Mouse (Mus musculus) stomach, embryonic 14.5 days (tissue): ENCODE measurements around the gene Vmn1r45. TPM values are rescaled to one million over a fixed set of nuclear protein-coding genes. Genes with fewer than 3 reads are reported as not detected.
"Not testable (repeated sequence)": the region's sequence is repeated elsewhere in the genome, so short reads cannot be mapped to it uniquely, and the experiment has no call there.

Experiments
- ATAC-seq: fragments of 200-750 bp; cut with Nextera tagmentation; 2 replicates; pipeline ENCODE4 v1.8.0; 2017; ENCODE audit warnings: low read depth, moderate TSS enrichment; ENCODE audit not compliant: insufficient number of reproducible peaks, insufficient read depth, low FRiP score
- H3K27ac ChIP-seq: fragments of 300-500 bp; sonication (generic); 2 replicates; pipeline ENCODE4 v1.5.1; 2014; ENCODE audit warnings: mild to moderate bottlenecking, low read length, moderate library complexity, mixed read lengths
- H3K27me3 ChIP-seq: fragments of 300-500 bp; sonication (generic); 2 replicates; pipeline ENCODE4 v1.6.1; 2014; ENCODE audit warnings: low read length, control low read depth, mixed read lengths; ENCODE audit not compliant: control insufficient read depth, insufficient read depth
- H3K36me3 ChIP-seq: fragments of 300-500 bp; sonication (generic); 2 replicates; pipeline ENCODE4 v1.6.1; 2014; ENCODE audit warnings: mild to moderate bottlenecking, control low read depth, low read length, moderate library complexity, mixed read lengths; ENCODE audit not compliant: control insufficient read depth, insufficient read depth
- H3K4me1 ChIP-seq: fragments of 300-500 bp; sonication (generic); 2 replicates; pipeline ENCODE4 v1.6.1; 2014; ENCODE audit warnings: low read length, control low read depth, mixed read lengths; ENCODE audit not compliant: control insufficient read depth, insufficient read depth
- H3K4me2 ChIP-seq: fragments of 300-500 bp; sonication (generic); replicated peaks from 2 replicates; pipeline ENCODE4 v1.6.1; 2014; ENCODE audit warnings: low read depth, low read length, control low read depth
- H3K4me3 ChIP-seq: fragments of 300-500 bp; sonication (generic); 2 replicates; pipeline ENCODE4 v1.5.1; 2014; ENCODE audit warnings: low read depth, low read length, control low read depth
- H3K9ac ChIP-seq: fragments of 300-500 bp; sonication (generic); replicated peaks from 2 replicates; pipeline ENCODE4 v1.6.1; 2014; ENCODE audit warnings: low read depth, mild to moderate bottlenecking, control low read depth, low read length, moderate library complexity, mixed read lengths
- H3K9me3 ChIP-seq: fragments of 300-500 bp; sonication (generic); 2 replicates; pipeline ENCODE4 v1.6.1; 2016; ENCODE audit warnings: low read depth, low read length, control low read depth; ENCODE audit not compliant: control insufficient read depth
- WGBS: fragments of 180-500 bp; shearing (Covaris S2); extraction: QIAGEN DNeasy Blood & Tissue Kit; methylation state at CpG from one replicate; pipeline ENCODE4 v1.1.7; 2014; 5-methylcytosine and 5-hydroxymethylcytosine counted together
- polyA plus RNA-seq: library from polyadenylated mRNA; unstranded; fragments of >200 nt; fragmentation: Nextera tagmentation; extraction: Ambion mirVana; gene quantifications from 2 replicates; pipeline ENCODE4 v1.2.1, GENCODE M21; 2014

The Vmn1r45 gene
- not detected in 2 replicates for polyA plus RNA-seq

DNA sequence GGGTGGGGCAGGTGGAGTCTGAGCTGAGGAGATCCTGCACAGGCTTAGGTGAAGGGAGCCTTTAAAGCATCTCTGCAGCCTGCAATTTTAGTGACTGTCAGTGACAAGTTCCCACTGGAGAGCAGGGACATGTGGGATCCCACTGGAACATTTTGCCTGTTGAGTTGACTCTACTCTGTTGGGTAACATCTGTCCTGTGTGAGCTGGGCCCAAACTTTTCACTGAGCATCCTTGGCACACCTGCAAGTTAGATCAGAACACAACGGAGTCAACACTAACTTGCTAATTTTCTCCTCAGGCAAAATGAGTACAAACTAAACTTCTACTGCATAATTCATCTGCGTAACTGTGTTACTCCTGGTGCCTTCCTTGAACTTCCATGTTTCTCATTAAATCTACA, at the start of gene Vmn1r45:
Gene Vmn1r45, minus strand, starts transcription at position 101 of the 400 bp plus-strand sequence.
- WGBS, result 91% methylated on average over 2 of the region's 2 CpGs
- H3K27me3 ChIP-seq, H3K9ac ChIP-seq, ATAC-seq, H3K4me3 ChIP-seq, H3K4me2 ChIP-seq, H3K27ac ChIP-seq, H3K9me3 ChIP-seq, H3K36me3 ChIP-seq, H3K4me1 ChIP-seq: not testable (repeated sequence)

DNA sequence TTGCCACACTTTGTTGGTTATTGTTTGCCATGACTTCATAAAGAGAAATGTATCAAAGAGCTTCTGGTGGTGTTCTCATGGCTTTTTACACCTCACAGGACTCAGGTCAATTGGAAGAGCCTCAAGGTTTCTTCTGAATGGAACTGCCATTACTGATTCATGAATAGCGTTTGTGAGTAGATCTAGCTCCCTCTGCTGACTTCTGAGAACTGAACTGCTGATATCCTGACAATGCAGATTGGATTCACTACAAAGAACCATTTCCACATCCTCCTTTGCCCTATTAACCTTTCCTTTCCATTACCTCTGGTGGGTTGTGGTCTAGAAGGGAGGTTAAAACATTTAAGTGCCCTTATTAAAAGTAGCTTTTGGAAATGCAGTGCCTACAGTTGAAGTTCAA, 45.6 kb upstream of the Vmn1r45 start:
- Histone ChIP-seq H3K9me3 (no peaks in the 10 kb centered on the region), H3K27me3 (no peaks in the 10 kb centered on the region), H3K9ac (no peak overlapping the region), H3K27ac (no peak overlapping the region), H3K4me3 (no peak overlapping the region), H3K4me2 (no peak overlapping the region), H3K4me1 (no peaks in the 10 kb centered on the region), H3K36me3 (no peaks in the 10 kb centered on the region)
- 14% methylated on average over 1 of the region's 1 CpGs for WGBS
- no peak for ATAC-seq

DNA sequence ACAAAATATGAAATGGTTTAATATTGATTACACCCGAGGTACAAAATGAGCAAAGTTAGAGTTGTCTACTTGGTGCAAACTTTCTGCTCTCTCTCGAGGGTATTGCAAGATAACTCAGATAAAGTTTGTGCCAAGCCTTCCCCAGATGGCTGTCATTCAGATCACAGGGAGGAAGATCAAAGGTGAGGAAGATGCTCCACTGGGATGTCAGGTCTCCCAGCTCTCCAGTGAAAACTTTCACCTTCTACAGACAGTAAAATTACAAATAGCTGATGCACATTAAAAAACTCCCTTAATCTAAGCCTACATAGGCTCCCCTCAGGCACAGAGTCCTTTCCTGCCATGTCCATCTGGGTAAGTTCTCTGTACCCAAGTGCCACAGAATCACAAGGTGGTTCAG, 28.6 kb upstream of the Vmn1r45 start, which contains the start of gene Vmn1r46:
Gene Vmn1r46, plus strand, starts transcription at position 301 of the 400 bp plus-strand sequence.
- no peak within 1 kb of the TSS for H3K9ac ChIP-seq
- no peaks in the 10 kb centered on the region for H3K27me3 ChIP-seq
- H3K4me3 ChIP-seq, result no peak within 1 kb of the TSS
- H3K4me2 ChIP-seq, result no peak within 1 kb of the TSS
- 62% methylated on average over 2 of the region's 2 CpGs for WGBS
- ATAC-seq, result no peak
- no peaks in the 10 kb centered on the region for H3K36me3 ChIP-seq
- H3K27ac ChIP-seq, result no peak within 1 kb of the TSS
- no peaks in the 10 kb centered on the region for H3K4me1 ChIP-seq
- peaks cover 3% of the 10 kb centered on the region; the same call in 1 of the 2 replicates for H3K9me3 ChIP-seq

DNA sequence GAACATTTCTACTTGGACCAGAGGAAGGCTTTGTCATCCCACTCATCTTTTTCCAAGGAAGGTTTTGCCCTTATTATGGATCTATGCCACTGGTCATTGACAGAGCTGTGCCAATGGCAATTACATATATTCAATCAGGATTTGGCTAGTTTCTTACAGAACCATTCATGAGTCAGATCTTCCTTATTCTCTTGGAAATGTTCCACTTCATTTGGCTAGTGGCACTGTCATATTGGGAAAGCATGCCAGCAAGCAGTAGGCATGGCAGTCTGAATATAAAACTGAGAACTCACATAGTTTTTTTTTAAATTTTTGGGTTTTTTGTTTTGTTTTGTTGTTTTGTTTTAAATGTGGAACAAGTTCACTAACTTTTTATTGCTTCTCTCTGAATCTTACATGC, 25.9 kb upstream of the Vmn1r45 start:
- no peak overlapping the region for H3K4me2 ChIP-seq
- H3K27ac ChIP-seq, result no peak overlapping the region
- no peak overlapping the region for H3K4me3 ChIP-seq
- ATAC-seq, result no peak
- H3K36me3 ChIP-seq, result no peaks in the 10 kb centered on the region
- H3K4me1 ChIP-seq, result no peaks in the 10 kb centered on the region
- no peaks in the 10 kb centered on the region for H3K27me3 ChIP-seq
- H3K9me3 ChIP-seq, result peaks cover 3% of the 10 kb centered on the region; the same call in 1 of the 2 replicates
- no peak overlapping the region for H3K9ac ChIP-seq

DNA sequence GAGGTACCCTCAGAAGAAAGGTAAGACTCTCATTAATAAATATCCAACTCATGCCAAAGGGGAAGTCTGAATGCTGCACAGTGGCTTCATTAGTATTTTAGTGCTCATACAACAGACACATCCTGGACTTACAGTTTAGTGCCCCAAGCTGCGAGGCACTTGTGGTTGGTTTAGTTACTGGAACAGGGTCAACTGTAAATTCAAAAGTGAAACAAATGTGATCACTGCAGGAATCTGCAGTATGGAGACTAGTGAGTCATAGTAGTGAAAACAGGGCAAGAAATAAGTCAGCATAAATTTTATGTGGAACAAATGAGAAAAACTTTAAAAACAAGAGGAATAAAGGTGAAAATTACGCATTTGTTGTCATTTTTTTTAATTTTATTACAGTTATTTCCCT, 13.2 kb upstream of the Vmn1r45 start:
- H3K9ac ChIP-seq, result no peak overlapping the region
- no peaks in the 10 kb centered on the region for H3K9me3 ChIP-seq
- no peaks in the 10 kb centered on the region for H3K27me3 ChIP-seq
- H3K4me3 ChIP-seq, result no peak overlapping the region
- H3K4me2 ChIP-seq, result no peak overlapping the region
- no peaks in the 10 kb centered on the region for H3K36me3 ChIP-seq
- H3K4me1 ChIP-seq, result no peaks in the 10 kb centered on the region
- whole genome bisulfite sequencing, result 82% methylated on average over 2 of the region's 2 CpGs
- no peak overlapping the region for H3K27ac ChIP-seq
- no peak for ATAC-seq

DNA sequence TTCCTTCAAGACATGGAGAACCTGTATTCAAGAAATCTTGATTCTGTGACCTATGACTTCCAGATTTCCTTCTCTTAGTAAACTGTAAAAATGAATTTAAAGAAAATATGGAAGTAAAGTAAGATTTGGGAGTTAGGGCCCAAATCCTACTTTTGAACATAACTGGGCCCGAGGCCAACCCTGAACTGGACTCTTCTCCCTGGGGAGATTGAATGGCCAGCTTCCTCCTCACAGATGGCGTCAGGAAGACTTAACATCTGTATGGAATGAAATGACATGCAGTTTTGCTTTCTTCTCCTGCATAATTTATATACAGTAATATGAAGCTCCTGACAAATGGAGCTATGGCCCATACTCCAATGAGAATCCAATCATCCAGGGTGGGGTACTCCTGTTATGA, 528 bp upstream of the Vmn1r45 start:
- Histone ChIP-seq H3K36me3 (no peaks in the 10 kb centered on the region), H3K27me3 (no peaks in the 10 kb centered on the region), H3K27ac (no peak overlapping the region), H3K4me1 (no peaks in the 10 kb centered on the region), H3K4me2 (no peak overlapping the region), H3K9ac (no peak overlapping the region), H3K4me3 (no peak overlapping the region), H3K9me3 (no peaks in the 10 kb centered on the region)
- WGBS, result 85% methylated on average over 2 of the region's 2 CpGs
- ATAC-seq, result no peak

DNA sequence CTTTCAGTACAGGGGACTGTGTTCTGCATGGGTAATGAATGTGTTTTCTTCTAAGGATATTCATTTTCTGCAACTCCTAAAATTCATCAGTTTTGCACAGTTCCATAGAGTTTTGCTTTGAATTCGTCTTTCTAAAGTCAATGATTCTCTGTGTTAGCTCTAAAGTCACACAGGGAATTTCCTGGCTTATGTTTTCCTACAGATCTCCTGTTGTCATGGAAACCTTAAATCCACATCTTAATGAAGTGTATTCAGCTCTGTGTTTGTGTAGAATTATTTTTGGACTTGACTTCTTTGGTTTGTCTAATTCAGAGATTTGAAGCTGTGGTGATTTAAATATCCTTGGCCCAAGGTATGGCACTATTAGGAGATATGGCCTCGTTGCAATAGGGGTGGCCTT, 56.6 kb downstream of the Vmn1r45 start:
- no peak overlapping the region for H3K4me2 ChIP-seq
- no peaks in the 10 kb centered on the region for H3K9me3 ChIP-seq
- H3K9ac ChIP-seq, result no peak overlapping the region
- H3K4me3 ChIP-seq, result no peak overlapping the region
- H3K4me1 ChIP-seq, result no peaks in the 10 kb centered on the region
- H3K27ac ChIP-seq, result no peak overlapping the region
- ATAC-seq, result no peak
- no peaks in the 10 kb centered on the region for H3K27me3 ChIP-seq
- no peaks in the 10 kb centered on the region for H3K36me3 ChIP-seq
- WGBS, result 53% methylated on average over 2 of the region's 2 CpGs

DNA sequence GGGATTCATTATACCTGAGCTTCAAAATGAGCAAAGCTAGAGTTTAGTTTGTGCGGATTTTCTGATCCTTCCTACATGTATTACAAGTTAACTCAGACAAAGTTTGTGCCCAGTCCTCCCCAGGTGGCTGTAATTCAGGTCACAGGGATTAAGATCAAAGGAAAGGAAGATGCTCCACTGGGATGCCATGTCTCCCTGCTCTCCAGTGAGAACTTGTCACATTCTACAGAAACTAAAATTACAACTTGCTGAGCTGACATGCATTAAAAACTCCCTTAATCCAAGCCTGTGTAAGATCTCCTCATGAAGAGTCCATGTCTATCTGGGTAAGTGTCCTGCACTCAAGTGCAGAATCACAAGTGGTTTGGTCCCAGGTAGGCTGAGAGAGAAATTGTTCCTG, 57.0 kb downstream of the Vmn1r45 start, which contains the start of gene Vmn1r44:
Gene Vmn1r44, plus strand, starts transcription at position 301 of the 400 bp plus-strand sequence.
- Histone ChIP-seq H3K9me3 (no peaks in the 10 kb centered on the region), H3K36me3 (no peaks in the 10 kb centered on the region), H3K27ac (no peak within 1 kb of the TSS), H3K4me2 (no peak within 1 kb of the TSS), H3K4me1 (no peaks in the 10 kb centered on the region), H3K4me3 (no peak within 1 kb of the TSS), H3K27me3 (no peaks in the 10 kb centered on the region), H3K9ac (no peak within 1 kb of the TSS)
- WGBS, result 89% methylated on average over 1 of the region's 1 CpGs
- ATAC-seq, result no peak
